Mouse (Mus musculus) gastrocnemius, adult 2 months (tissue): ENCODE results near the gene Mllt6. TPM values are rescaled to one million over a fixed set of nuclear protein-coding genes. Genes with fewer than 3 reads are reported as not detected.
"Not testable (repeated sequence)": the region's sequence is repeated elsewhere in the genome, so short reads cannot be mapped to it uniquely, and the experiment has no call there.

Experiments used
- DNase-seq: peaks from one replicate; pipeline ENCODE4 v3.0.0; 2022
- H3K27ac ChIP-seq: fragments of 200-600 bp; 2 replicates; pipeline ENCODE4 v1.8.1; 2022; ENCODE audit warnings: mild to moderate bottlenecking
- H3K4me3 ChIP-seq: fragments of 200-600 bp; 2 replicates; pipeline ENCODE4 v1.8.1; 2022; ENCODE audit warnings: mild to moderate bottlenecking, moderate library complexity
- CTCF ChIP-seq: fragments of 200-600 bp; IDR thresholded peaks from 2 replicates; pipeline ENCODE4 v1.8.1; 2022; ENCODE audit warnings: antibody characterized with exemption, mild to moderate bottlenecking, moderate library complexity
- intact Hi-C: fragments of 180-260 bp; cut with DNase I; formaldehyde crosslinking; loops from one replicate; pipeline ENCODE4 v1.15.1; 2025
- microRNA-seq: library from miRNA; unstranded; fragments of <30 nt; microRNA quantifications from one replicate; pipeline ENCODE4 v1.2.0, GENCODE M21; 2021
- total RNA-seq, 2 experiments: library from RNA; stranded (reverse); gene quantifications; 2 replicates each; pipeline ENCODE4 v1.2.3; 2021

Mllt6 gene
- total RNA-seq, 2 experiments from 2014 or later: 41.9 to 54.7 TPM

GRCm38 (mm10) chr11:97721338-97721737 lies 58.1 kb downstream of the Mllt6 start:
- intact Hi-C loops: no loop called here
- H3K4me3 ChIP-seq: no peak overlapping the region

DNA sequence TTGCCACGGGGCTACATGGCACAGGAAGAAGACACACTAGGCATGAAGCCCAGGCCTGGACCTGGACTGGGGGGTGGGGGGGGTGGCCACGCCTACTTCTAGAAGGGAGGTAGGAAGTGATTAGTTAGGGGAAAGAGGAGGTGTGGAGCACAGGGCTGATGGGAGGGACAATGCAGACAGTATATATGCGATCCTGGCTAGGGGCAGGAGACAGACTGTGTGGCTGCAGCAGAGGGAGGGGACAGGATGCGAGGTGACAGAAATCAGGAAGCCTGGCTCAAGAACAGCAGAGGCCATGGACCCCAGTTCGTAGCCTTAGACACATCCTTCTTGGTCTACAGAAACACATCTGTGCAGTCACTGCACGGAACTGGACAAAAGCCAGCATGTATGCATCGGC lies 60.5 kb downstream of the Mllt6 start:
- intact Hi-C loops: no loop called here
- DNase-seq: no peak
- TF ChIP-seq CTCF: no peak
- Histone ChIP-seq H3K27ac (no peak overlapping the region), H3K4me3 (no peak overlapping the region)

More at GRCm38 (mm10) chr11:97721338-97721737, 58.1 kb downstream of the Mllt6 start:
- no peak for DNase-seq
- H3K27ac ChIP-seq: no peak overlapping the region
- TF ChIP-seq CTCF: no peak

GRCm38 (mm10) chr11:97728311-97728710 lies 65.1 kb downstream of the Mllt6 start:
- H3K4me3 ChIP-seq: no peak overlapping the region; the same call in 1 of the 2 replicates
- TF ChIP-seq CTCF: no peak
- no peak for DNase-seq
- intact Hi-C loops: no loop called here
- peak overlapping the region; percentile 72 for H3K27ac ChIP-seq

GRCm38 (mm10) chr11:97728730-97729129 lies 65.5 kb downstream of the Mllt6 start:
- intact Hi-C loops: no loop called here
- no peak for TF ChIP-seq CTCF
- Histone ChIP-seq H3K27ac (peak overlapping the region; percentile 72), H3K4me3 (no peak overlapping the region; the same call in 1 of the 2 replicates)
- DNase-seq: no peak

DNA sequence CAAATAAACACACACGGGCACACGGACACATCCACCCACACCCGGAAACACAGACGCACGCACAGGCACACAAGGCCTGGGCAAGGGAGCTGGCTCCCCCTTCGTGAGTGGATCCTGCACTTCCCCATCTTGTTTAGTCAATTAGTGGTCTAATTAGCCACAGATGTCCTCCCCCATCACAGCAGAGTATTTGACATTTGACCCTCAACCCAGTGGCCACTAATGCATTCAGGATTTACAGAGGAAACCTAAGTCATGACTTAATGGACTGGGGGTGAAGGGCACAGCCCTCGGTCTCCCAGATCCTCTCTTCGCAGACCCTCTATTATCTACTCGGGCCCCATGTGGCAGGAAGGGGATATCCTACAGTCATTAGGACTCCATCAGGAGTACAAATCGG lies 70.5 kb downstream of the Mllt6 start:
- Histone ChIP-seq H3K27ac (no peak overlapping the region), H3K4me3 (no peak overlapping the region)
- intact Hi-C loops: loop anchor here (2.0 kb wide), 1 partner anchor 15 kb away; no protein-coding TSS in a partner anchor
- DNase-seq: no peak
- TF ChIP-seq CTCF: no peak

- H3K27ac ChIP-seq, intact Hi-C loops, H3K4me3 ChIP-seq, DNase-seq: not testable (repeated sequence)
These were observed 71.6 kb downstream of the Mllt6 start for GRCm38 (mm10) chr11:97734810-97735209.

Small RNA genes lying within 50 kb of the gene (microRNA-seq; reads per million reads assigned to microRNA genes)
- gene Gm24158: not detected
- not detected for gene Mir6927

Other genes starting within 250 kb of the Mllt6 start
- 1 to 10 TPM; 5.9 to 7.5 TPM for gene Arhgap23, start 247.9 kb upstream of the Mllt6 start, total RNA-seq
- gene 4933428G20Rik, start 163.1 kb upstream of the Mllt6 start, total RNA-seq: not detected
- 1 to 10 TPM in 1 of 2 experiments, under 1 TPM in 1; 0.61 to 1.2 TPM for gene Srcin1, start 87.2 kb upstream of the Mllt6 start, total RNA-seq
- 1 to 10 TPM in 1 of 2 experiments, under 1 TPM in 1; 0.98 to 1.5 TPM for gene Epop, start 33.7 kb upstream of the Mllt6 start, total RNA-seq
- 100 to 1,000 TPM in 1 of 2 experiments, 10 to 100 TPM in 1; 96.2 to 111 TPM for gene Cisd3, start 22.4 kb downstream of the Mllt6 start, total RNA-seq
- 1 to 10 TPM; 1.7 to 2.9 TPM for gene Pcgf2, start 37.1 kb downstream of the Mllt6 start, total RNA-seq
- 100 to 1,000 TPM; 141 to 159 TPM for gene Psmb3, start 40.0 kb downstream of the Mllt6 start, total RNA-seq
- gene Pip4k2b, start 81.3 kb downstream of the Mllt6 start, total RNA-seq: 10 to 100 TPM; 59.3 to 66.2 TPM
- gene Cwc25, start 103.1 kb downstream of the Mllt6 start, total RNA-seq: 1 to 10 TPM; 6.2 to 6.5 TPM
- under 1 TPM; 0.39 to 0.56 TPM for gene 1700001P01Rik, start 112.5 kb downstream of the Mllt6 start, total RNA-seq
- gene Rpl23, start 119.0 kb downstream of the Mllt6 start, total RNA-seq: 100 to 1,000 TPM; 385 to 521 TPM
- 10 to 100 TPM; 10.0 to 16.8 TPM for gene Lasp1, start 135.6 kb downstream of the Mllt6 start, total RNA-seq
- under 1 TPM; 0.23 to 0.50 TPM for gene B230217C12Rik, start 177.4 kb downstream of the Mllt6 start, total RNA-seq
- under 1 TPM; 0.14 to 0.20 TPM for gene Fbxo47, start 220.7 kb downstream of the Mllt6 start, total RNA-seq